Mouse (Mus musculus) CD4-positive helper T cell, adult 2 months (primary cell): Measurements from ENCODE around the gene Ccdc186.
A peak's percentile ranks its signal among the peaks of the same experiment; 100 is the strongest.
"Not testable (repeated sequence)": the region's sequence is repeated elsewhere in the genome, so short reads cannot be mapped to it uniquely, and the experiment has no call there.

Experiments used
- DNase-seq: peaks from one replicate; pipeline ENCODE4 v3.0.0-alpha.2; 2012; ENCODE audit warnings: low read depth, missing footprints, low spot score

The Ccdc186 gene

DNA sequence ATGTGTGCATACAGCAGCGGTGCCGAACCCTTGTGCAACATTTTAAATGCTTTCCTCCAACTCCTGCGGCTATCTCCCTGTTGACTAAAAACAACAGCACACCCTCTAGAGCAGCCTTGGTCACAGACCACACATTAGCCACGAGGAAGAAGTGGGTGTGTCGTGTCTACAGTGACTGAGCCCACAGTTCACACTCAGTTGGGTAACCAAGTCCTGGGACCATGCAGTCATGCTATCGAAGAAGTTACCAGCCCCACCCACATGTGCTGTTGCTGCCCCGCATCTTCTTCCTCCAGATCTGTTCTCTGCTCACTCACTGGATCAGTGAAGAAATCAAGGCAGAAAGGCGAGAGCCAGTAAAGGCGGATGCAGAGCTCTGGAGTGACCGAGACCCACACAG, 65.6 kb downstream of the Ccdc186 start:
- DNase-seq, result peak; percentile 46

DNA sequence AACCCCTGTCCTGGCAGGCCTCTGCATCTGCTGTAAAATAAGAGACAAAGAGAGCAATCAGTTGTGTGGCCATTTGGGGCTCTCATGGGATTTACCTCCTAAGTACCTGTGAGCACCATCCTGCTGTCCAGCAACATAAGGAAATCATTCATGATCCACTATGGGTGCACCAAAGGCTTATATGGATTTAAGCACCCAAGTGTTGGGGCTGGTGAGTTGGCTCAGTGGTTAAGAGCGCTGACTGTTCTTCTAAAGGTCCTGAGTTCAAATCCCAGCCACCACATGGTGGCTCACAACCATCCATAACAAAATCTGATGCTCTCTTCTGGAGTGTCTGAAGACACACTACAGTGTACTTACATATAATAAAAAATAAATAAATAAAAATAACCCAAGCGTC, 67.5 kb downstream of the Ccdc186 start:
- DNase-seq, result not testable (repeated sequence)

DNA sequence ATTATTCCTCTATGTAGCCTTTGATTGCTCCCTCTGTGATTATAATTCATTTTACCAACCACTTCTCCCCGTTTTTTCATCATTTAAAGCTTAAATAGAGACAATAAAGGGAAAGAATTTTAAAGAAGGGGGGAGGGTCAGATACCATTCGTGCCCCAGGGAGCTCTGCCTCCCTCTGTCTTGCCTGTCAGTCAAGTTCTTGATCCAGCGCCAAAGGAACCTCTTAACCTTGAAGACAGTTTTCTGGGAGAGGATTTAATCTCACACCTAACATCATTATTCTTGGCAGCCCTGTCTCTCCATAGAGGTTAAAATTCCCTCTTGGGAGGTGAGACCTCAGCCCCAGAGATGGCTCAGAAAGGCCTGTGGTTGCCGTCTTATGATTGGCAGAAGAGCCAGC, 71.3 kb downstream of the Ccdc186 start:
- DNase-seq, result no peak

DNA sequence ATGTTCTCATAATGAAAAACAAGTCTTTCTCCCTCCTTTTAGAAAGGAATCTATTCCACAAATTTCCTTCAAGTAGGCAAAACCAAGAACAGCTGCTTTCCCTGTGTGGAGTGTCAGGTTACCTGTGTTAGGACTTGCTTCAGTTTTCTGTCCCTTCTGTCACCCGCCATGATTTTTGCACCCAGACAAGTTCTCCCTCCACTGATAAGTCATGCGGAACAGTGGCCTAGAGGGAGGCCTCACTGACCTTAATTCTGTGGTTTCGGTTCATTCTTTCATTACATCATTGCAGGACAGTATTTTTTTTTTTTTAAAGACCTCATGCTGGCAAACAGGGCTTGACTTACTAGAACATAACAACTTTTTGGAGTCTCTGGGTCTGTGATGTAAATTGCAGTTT, 72.6 kb downstream of the Ccdc186 start:
- no peak for DNase-seq

DNA sequence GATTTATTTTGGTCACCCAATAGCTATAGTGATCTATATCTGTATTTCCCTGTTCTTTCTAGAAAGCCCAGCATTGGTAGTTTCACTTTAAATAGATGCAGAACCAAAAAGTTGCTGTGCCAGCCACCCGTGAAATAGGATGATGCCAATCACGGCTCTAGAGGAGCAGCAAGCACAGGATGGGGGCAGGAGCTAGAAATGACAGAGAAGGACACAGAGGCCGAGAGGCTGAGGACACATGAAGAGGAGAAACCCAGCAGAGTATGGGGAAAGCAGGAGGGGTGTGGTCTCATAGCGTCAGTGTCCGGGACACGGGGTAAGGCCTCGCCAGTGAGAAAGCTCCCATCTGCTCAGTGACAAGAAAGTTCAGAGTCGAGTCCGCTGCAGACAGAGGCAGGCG, 74.1 kb downstream of the Ccdc186 start:
- DNase-seq, result no peak

DNA sequence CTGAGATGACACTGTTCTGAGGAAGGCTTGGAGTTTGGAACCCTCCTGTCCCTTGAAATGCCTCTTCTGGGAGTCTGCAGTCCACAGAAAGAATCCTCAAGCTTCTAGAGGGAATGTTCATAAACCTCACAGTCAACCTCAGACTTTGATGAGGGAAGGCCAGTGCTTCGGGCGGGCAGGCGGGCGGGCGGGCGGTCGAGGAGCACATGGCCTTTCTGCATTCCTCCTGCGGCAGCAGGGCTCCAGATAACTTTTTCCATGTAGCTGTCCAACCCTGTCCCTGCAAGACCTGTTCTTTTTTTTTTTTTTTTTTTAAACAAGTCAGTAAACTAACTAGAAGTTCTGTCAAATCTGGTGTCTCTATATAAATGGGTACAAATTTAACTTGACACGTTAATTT, 75.4 kb downstream of the Ccdc186 start:
- DNase-seq, result no peak

DNA sequence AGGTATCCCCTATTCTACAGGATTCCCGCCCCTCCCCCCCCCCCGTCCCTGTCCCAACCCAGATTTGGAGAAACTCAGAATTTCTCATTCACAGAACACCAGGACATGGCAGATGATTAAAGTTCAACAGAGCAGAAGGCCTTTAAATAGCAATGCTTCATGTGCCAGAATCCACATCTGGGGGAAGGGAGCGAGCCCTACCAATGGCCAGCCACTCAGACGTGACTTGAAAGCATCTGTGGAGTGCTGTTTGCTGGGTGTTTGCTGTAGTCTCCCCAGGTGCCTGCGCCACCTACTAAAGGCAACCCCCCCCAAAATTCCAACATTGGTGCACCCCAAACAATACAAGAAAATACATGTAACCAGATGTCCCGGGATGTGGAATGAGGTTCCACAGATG, 76.5 kb downstream of the Ccdc186 start:
- DNase-seq, result no peak

DNA sequence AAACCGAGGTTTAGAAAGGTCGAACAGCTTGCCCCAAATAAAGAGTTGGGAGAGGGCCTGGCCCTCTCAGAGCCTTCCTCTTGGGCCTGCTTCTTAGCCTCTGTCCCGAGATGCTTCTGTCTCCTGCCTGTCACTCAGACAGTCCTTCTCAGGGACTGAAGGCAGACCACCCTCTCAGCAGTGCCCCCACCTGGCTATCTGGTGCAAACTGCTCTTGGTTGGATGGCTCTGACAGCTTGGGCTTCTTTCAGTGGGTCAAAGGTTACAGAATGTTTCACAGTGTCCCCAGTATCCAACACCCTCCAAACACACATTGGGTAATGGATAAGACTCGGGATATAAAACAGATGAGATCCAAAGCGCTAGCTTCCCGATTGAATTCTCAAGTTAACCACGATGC, 76.9 kb downstream of the Ccdc186 start:
- DNase-seq, result no peak
